Mouse (Mus musculus) bone marrow, adult 2 months (tissue): ENCODE measurements around the gene Rragd. TPM values are rescaled to one million over a fixed set of nuclear protein-coding genes. Genes with fewer than 3 reads are reported as not detected.
A peak's percentile ranks its signal among the peaks of the same experiment; 100 is the strongest.

Experiments used
- H3K27ac ChIP-seq: fragments of 200-500 bp; 2 replicates; pipeline ENCODE4 v1.5.1; 2012; ENCODE audit warnings: low read depth, mild to moderate bottlenecking, control low read depth, inconsistent platforms, low read length; ENCODE audit not compliant: control insufficient read depth, poor library complexity, insufficient read depth
- H3K4me1 ChIP-seq: fragments of 200-500 bp; 2 replicates; pipeline ENCODE4 v1.6.1; 2011; ENCODE audit warnings: low read length; ENCODE audit not compliant: control insufficient read depth, insufficient read depth
- H3K4me3 ChIP-seq: fragments of 200-500 bp; replicated peaks from 2 replicates; pipeline ENCODE3; 2011; ENCODE audit warnings: mild to moderate bottlenecking, low read depth, low read length, control low read depth; ENCODE audit not compliant: control insufficient read depth
- CTCF ChIP-seq: fragments of 200-500 bp; IDR thresholded peaks from 2 replicates; pipeline ENCODE4 v1.5.1; 2011; ENCODE audit warnings: low read length, control low read depth; ENCODE audit not compliant: control insufficient read depth, insufficient read depth
- POLR2A ChIP-seq: fragments of 200-500 bp; IDR thresholded peaks from 2 replicates; pipeline ENCODE4 v1.6.1; 2011; ENCODE audit warnings: low read depth, mild to moderate bottlenecking, control low read depth, low read length, borderline replicate concordance; ENCODE audit not compliant: control insufficient read depth
- whole genome bisulfite sequencing: fragments of 180-500 bp; shearing (Covaris S2); methylation state at CpG from one replicate; pipeline ENCODE4 v1.1.7; 2018; 5-methylcytosine and 5-hydroxymethylcytosine counted together
- polyA plus RNA-seq: library from polyadenylated mRNA; stranded (reverse); fragments of >200 nt; gene quantifications from 2 replicates; pipeline ENCODE4 v1.2.4, GENCODE M21; 2011; ENCODE audit warnings: low replicate concordance; ENCODE audit not compliant: missing spikeins, insufficient read depth, insufficient read length

Gene Rragd
- polyA plus RNA-seq, 1 experiment: 7.8 TPM

DNA sequence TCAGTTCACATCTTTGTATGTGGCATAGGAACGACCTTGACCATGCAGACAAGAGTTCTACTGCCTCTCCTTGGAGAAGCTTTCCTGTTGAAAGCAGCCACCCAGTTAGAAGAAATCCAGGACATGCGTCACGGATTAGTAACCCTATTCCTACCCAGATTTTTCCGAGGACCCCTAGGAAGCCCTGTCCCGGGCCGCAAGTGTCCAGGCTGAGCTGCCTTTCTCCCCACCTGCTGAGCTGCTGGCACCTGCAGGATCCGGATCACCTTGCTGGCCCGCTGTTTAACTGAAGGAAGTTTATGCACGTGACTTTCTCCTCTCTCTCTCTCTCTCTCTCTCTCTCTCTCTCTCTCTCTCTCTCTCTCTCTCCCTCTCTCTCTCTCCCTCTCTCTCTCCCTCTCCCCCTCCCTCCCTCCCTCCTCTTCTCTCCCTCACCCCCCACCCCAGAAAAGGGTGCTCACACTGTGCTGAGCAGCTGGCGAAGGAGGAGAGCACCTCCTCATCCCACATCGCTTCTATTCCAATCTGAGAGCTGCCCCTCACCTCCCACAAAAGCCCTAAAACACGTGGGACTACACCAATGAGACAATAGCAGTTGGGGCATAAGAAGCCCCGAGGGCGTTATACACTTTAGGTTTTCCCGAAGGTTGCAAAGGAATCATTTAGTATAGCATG lies 659 bp upstream of the Rragd start:
- 17% methylated on average over 15 of the region's 15 CpGs for WGBS

DNA sequence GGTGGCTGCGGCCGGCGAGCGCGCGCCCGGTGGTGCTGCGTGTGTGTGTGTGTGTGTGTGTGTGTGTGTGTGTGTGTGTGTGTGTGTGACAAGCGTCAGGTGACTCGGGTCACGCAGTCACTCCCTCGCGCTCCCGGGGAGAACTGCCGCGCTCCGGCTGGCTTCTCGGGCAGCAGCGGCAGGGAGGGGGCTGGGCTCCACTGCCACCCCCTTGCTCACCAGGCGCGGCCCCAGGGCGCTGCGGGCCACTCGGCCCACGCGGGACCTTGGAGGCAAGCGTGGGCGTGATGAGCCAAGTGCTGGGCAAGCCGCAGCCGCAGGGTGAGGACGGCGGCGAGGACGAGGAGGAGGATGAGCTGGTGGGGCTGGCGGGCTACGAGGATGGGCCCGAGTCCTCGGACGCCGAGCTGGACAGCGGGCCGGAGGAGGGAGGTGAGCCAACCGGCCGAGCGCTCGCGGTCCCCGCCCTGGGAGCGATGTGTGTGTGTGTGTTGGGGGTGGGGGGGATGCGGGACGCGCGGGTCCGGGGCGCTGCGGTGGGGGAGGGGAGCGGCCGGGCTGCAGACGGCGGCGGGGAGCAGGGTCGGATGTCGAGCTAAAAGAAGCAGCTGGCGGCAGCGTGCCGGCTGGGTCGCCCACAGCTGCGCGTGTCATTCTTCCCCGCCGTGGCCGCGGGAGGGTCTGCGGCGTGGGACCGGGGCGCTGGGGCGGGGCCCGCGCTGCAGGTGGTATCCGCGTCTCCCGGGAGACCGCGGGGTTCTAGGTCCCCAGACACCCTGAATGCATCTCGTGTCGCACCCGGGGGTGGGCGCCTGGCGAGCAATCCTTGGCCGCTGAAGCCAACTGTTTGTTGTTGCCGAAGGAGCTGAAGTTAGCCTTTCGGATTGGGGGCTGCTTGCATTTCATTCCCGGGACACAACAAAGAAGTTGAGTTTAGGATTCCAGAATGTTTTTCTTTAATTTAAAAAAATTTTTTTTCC lies 629 bp downstream of the Rragd start:
- Histone ChIP-seq H3K27ac (peak overlapping the region; percentile 65), H3K4me1 (no peaks in the 10 kb centered on the region; the same call in 1 of the 2 replicates), H3K4me3 (peak overlapping the region; percentile 81)
- under 1% methylated on average over 92 of the region's 94 CpGs for WGBS
- TF ChIP-seq POLR2A: 0 out of 2 replicates have a peak, but pooled peaks have one; percentile 10
- no peak for TF ChIP-seq CTCF

More for the DNA sequence above, 659 bp upstream of the Rragd start:
- H3K4me3 ChIP-seq: no peak overlapping the region
- no peaks in the 10 kb centered on the region; the same call in 1 of the 2 replicates for H3K4me1 ChIP-seq
- TF ChIP-seq CTCF (no peak), POLR2A (no peak)
- H3K27ac ChIP-seq: no peak overlapping the region; the same call in 1 of the 2 replicates

DNA sequence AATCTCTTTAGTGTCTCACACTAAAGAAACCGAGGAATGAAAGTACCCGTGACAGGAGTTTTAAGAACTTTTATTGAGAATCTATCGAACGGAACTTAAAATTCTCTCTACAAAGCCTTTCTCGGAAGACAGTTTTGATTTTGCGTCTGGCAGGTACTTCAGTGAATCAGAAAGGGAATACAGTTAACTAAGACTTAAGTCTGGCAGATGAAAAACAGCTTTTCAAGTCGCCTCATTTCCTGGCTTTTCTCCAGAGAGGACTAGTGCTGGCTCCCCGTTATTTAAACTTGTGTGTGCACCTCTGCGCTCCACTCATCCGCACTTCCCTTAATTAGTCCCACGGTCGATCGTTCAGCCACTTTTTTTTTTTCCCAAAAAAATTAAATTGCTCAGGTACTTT lies 1.4 kb downstream of the Rragd start:
- TF ChIP-seq CTCF: no peak
- no peak for TF ChIP-seq POLR2A
- Histone ChIP-seq H3K4me1 (no peaks in the 10 kb centered on the region; the same call in 1 of the 2 replicates), H3K4me3 (peak overlapping the region; percentile 43), H3K27ac (no peak overlapping the region)
- 4% methylated on average over 13 of the region's 13 CpGs for WGBS

DNA sequence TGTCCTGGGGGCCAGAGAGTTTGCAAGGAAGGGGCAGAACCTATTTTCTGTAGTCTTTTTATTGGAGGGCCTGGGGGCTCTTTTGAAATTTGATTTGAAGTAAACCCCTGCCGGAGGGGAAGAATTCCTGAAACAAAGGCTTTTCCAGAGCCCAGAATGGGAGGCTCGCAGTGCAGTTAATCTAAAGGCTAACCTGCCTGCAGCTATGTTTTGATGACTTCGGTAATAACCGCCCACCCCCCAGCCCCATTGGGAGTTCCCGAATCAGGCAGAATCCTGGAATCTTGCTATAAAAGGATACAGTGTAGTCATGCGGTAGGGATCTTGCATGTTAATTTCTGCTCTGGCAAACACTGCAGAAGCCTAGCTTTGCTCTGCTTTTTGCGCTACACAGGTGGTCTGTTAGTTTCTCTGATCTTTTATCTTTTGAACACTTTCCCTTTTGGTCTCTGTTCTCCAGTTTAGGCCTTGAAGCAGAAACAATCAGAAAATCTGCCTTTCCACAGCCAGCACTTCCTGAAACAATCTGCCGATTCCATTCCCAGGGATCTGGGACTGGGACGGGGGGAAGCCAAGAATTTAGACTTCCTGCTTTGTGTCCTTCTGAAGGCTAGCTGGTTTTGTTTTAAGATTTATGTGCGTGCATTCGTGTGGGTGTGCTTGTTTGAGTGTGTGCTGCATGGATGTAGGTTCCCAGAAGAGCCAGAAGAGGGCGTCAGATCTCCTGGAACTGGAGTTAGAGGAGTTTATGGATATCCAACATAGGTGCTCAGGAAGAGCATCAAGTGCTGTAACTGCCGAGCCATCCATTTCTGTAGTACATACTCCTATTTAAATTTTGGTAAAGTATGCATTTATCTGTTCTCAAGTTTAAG lies 2.2 kb downstream of the Rragd start:
- H3K4me1 ChIP-seq: no peaks in the 10 kb centered on the region; the same call in 1 of the 2 replicates
- 65% methylated on average over 13 of the region's 13 CpGs for WGBS
- H3K4me3 ChIP-seq: peak overlapping the region; percentile 2
- no peak for TF ChIP-seq POLR2A
- no peak for TF ChIP-seq CTCF
- H3K27ac ChIP-seq: no peak overlapping the region

DNA sequence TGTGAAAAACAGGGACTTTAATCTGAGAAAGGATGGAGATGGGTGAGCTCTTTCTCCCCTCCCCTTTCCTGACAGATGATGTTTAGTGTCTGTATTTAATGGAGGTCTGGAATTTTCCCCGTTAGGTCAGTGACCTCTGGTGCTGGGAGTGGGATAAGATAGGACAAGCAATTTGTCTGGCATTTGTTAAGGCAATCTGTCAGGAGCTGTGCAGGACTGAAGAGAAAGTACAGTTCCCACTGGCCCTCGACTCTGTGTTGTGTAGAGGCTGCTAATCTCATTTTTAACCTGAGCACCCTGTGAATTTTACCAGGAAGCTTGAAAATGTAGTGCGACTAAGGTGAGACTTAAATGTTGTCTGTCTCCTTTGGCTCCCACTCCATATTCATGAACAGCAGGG lies 2.8 kb downstream of the Rragd start:
- 52% methylated on average over 3 of the region's 3 CpGs for WGBS
- no peak overlapping the region for H3K27ac ChIP-seq
- TF ChIP-seq POLR2A (no peak), CTCF (no peak)
- H3K4me3 ChIP-seq: no peak overlapping the region
- no peaks in the 10 kb centered on the region; the same call in 1 of the 2 replicates for H3K4me1 ChIP-seq

DNA sequence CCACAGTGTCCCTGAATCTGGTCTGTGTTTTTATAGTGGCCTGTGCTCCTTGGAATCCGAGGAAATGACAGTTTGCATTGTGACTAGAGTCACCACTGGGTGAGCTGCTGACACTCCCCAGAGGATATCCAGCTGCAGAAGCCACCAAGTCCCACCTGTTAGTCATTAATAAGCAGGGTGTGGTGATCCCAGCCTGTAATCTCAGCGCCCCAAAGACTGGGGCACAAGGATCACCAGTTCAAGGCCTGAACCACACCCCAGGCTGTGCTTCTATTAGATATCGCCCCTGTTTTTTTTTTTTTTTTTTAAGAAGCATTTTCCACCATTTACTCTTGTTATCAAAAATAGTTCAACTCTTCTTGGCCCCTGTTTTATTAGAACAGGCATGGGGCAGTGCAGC lies 4.2 kb downstream of the Rragd start:
- Histone ChIP-seq H3K27ac (peak overlapping the region; percentile 53; the same call in 1 of the 2 replicates), H3K4me1 (no peaks in the 10 kb centered on the region; the same call in 1 of the 2 replicates), H3K4me3 (peak overlapping the region; percentile 21)
- 51% methylated on average over 3 of the region's 3 CpGs for WGBS
- no peak for TF ChIP-seq CTCF
- TF ChIP-seq POLR2A: no peak

DNA sequence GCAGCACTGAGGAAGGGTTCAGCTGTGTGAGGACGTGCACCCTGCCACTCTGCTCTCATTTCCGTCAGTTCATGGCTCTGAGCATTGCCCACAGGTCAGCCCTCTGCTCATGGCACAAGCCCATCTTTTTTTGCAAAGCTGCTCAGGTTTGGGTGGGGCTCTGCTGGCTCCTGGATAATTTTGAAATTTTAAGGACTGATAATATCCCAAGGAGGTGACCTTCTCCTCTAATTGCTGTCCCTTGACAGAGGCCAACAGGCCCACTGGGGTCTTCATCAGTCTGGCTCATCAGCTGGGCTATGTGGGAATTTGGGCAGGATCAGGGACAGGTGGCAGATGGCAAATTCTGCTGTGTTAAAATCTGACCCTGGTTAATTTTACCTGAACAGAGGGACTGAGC lies 6.5 kb downstream of the Rragd start:
- WGBS: 75% methylated on average over 2 of the region's 2 CpGs
- Histone ChIP-seq H3K4me1 (no peaks in the 10 kb centered on the region; the same call in 1 of the 2 replicates), H3K27ac (no peak overlapping the region), H3K4me3 (no peak overlapping the region)
- TF ChIP-seq POLR2A: no peak
- no peak for TF ChIP-seq CTCF
